Mouse (Mus musculus) cerebellum, adult 2 months (tissue): ENCODE data around the gene Urb1. TPM values are rescaled to one million over a fixed set of nuclear protein-coding genes. Genes with fewer than 3 reads are reported as not detected.

Experiments
- DNase-seq, 2 experiments: peaks; one replicate each; pipeline ENCODE4 v3.0.0; 2021
- H3K27ac ChIP-seq: fragments of 200-500 bp; 2 replicates; pipeline ENCODE4 v1.5.1; 2012; ENCODE audit warnings: low read length, control low read depth, inconsistent platforms; ENCODE audit not compliant: insufficient read depth
- H3K27me3 ChIP-seq: fragments of 200-500 bp; 2 replicates; pipeline ENCODE4 v1.6.1; 2012; ENCODE audit warnings: inconsistent platforms, mild to moderate bottlenecking, low read length, moderate library complexity; ENCODE audit not compliant: control insufficient read depth, insufficient read depth
- H3K4me1 ChIP-seq: fragments of 200-500 bp; 2 replicates; pipeline ENCODE4 v1.6.1; 2011; ENCODE audit warnings: low read length; ENCODE audit not compliant: control insufficient read depth, insufficient read depth
- H3K4me3 ChIP-seq: fragments of 200-500 bp; replicated peaks from 2 replicates; pipeline ENCODE3; 2011; ENCODE audit warnings: mild to moderate bottlenecking, low read depth, low read length, control low read depth; ENCODE audit not compliant: insufficient read depth
- CTCF ChIP-seq: fragments of 200-500 bp; IDR thresholded peaks from 2 replicates; pipeline ENCODE4 v1.5.1; 2011; ENCODE audit warnings: low read depth, mild to moderate bottlenecking, control low read depth, low read length, moderate library complexity, borderline replicate concordance; ENCODE audit not compliant: insufficient read depth
- POLR2A ChIP-seq: fragments of 200-500 bp; IDR thresholded peaks from 2 replicates; pipeline ENCODE4 v1.6.1; 2011; ENCODE audit warnings: low read length, control low read depth, borderline replicate concordance; ENCODE audit not compliant: insufficient read depth
- WGBS: fragments of 180-500 bp; shearing (Covaris S2); methylation state at CpG from one replicate; pipeline ENCODE4 v1.1.7; 2018; 5-methylcytosine and 5-hydroxymethylcytosine counted together
- polyA plus RNA-seq: library from polyadenylated mRNA; depleted of rRNA; stranded (reverse); fragments of >200 nt; gene quantifications from 2 replicates; pipeline ENCODE4 v1.2.3, GENCODE M21; 2012

Urb1 gene
- polyA plus RNA-seq, 1 experiment, result 4.9 TPM

- no peaks in the 10 kb centered on the region for H3K27me3 ChIP-seq
- WGBS, result 24% methylated on average over 3 of the region's 3 CpGs
- DNase-seq, result no peak
- no peak for TF ChIP-seq POLR2A
- no peak overlapping the region for H3K27ac ChIP-seq
- no peak overlapping the region for H3K4me3 ChIP-seq
- no peaks in the 10 kb centered on the region for H3K4me1 ChIP-seq
Measured at GRCm38 (mm10) chr16:90759335-90759734, 50.9 kb downstream of the Urb1 start.

GRCm38 (mm10) chr16:90753386-90753941 is 56.7 kb downstream of the Urb1 start:
- H3K4me3 ChIP-seq, result no peak overlapping the region
- no peak overlapping the region for H3K27ac ChIP-seq
- no peak for TF ChIP-seq POLR2A
- TF ChIP-seq CTCF, result no peak

GRCm38 (mm10) chr16:90748169-90748568 is 62.0 kb downstream of the Urb1 start:
- H3K4me3 ChIP-seq, result no peak overlapping the region
- TF ChIP-seq POLR2A (no peak), CTCF (no peak)
- 95% methylated on average over 7 of the region's 7 CpGs for WGBS
- no peaks in the 10 kb centered on the region for H3K4me1 ChIP-seq
- no peaks in the 10 kb centered on the region; the same call in 1 of the 2 replicates for H3K27me3 ChIP-seq
- DNase-seq, result no peak
- H3K27ac ChIP-seq, result no peak overlapping the region

More at GRCm38 (mm10) chr16:90753386-90753941, 56.7 kb downstream of the Urb1 start:
- no peak for DNase-seq
- H3K27me3 ChIP-seq, result no peaks in the 10 kb centered on the region
- 89% methylated on average over 13 of the region's 13 CpGs for WGBS
- H3K4me1 ChIP-seq, result no peaks in the 10 kb centered on the region

- 72% methylated on average over 6 of the region's 6 CpGs for WGBS
- no peak for DNase-seq
- no peak for TF ChIP-seq CTCF
- no peak for TF ChIP-seq POLR2A
- Histone ChIP-seq H3K4me1 (no peaks in the 10 kb centered on the region), H3K4me3 (no peak overlapping the region), H3K27me3 (no peaks in the 10 kb centered on the region; the same call in 1 of the 2 replicates), H3K27ac (no peak overlapping the region)
Measured at GRCm38 (mm10) chr16:90747143-90747542, 63.1 kb downstream of the Urb1 start.

GRCm38 (mm10) chr16:90738092-90738956 is 71.9 kb downstream of the Urb1 start, which contains the start of gene Mrap:
Mrap (plus strand) TSS chr16:90738207.
- DNase-seq, result no peak
- Histone ChIP-seq H3K27ac (no peak within 1 kb of the TSS), H3K4me1 (no peaks in the 10 kb centered on the region), H3K4me3 (no peak within 1 kb of the TSS), H3K27me3 (no peaks in the 10 kb centered on the region)
- TF ChIP-seq CTCF, result no peak
- TF ChIP-seq POLR2A, result no peak
- WGBS, result 77% methylated on average over 26 of the region's 26 CpGs

GRCm38 (mm10) chr16:90736672-90737270 is 73.4 kb downstream of the Urb1 start:
- Histone ChIP-seq H3K27me3 (no peaks in the 10 kb centered on the region), H3K4me1 (no peaks in the 10 kb centered on the region), H3K4me3 (no peak overlapping the region), H3K27ac (no peak overlapping the region)
- 70% methylated on average over 10 of the region's 10 CpGs for WGBS
- no peak for DNase-seq
- TF ChIP-seq POLR2A (no peak), CTCF (no peak)

GRCm38 (mm10) chr16:90735611-90736010 is 74.6 kb downstream of the Urb1 start:
- Histone ChIP-seq H3K4me3 (no peak overlapping the region), H3K27me3 (no peaks in the 10 kb centered on the region), H3K4me1 (no peaks in the 10 kb centered on the region), H3K27ac (no peak overlapping the region)
- DNase-seq, result no peak
- TF ChIP-seq CTCF (no peak), POLR2A (no peak)
- WGBS, result 75% methylated on average over 4 of the region's 4 CpGs
